Mouse (Mus musculus) intestine, embryonic 14.5 days (tissue): ENCODE data around the gene Tril. TPM values are rescaled to one million over a fixed set of nuclear protein-coding genes. Genes with fewer than 3 reads are reported as not detected.

Source experiments
- ATAC-seq: fragments of 200-750 bp; cut with Nextera tagmentation; replicated peaks from 2 replicates; pipeline ENCODE4 v1.8.0; 2017; ENCODE audit warnings: low read depth, moderate number of reproducible peaks, moderate TSS enrichment, moderate library complexity; ENCODE audit not compliant: low FRiP score, low TSS enrichment
- DNase-seq: peaks from one replicate; pipeline ENCODE4 v3.0.0-alpha.2; 2018; ENCODE audit warnings: low spot score
- H3K27ac ChIP-seq: fragments of 300-500 bp; sonication (generic); 2 replicates; pipeline ENCODE4 v1.5.1; 2014; ENCODE audit warnings: low read depth, mild to moderate bottlenecking, control low read depth
- H3K27me3 ChIP-seq: fragments of 300-500 bp; sonication (generic); replicated peaks from 2 replicates; pipeline ENCODE4 v1.6.1; 2014; ENCODE audit warnings: low read length, control low read depth; ENCODE audit not compliant: control insufficient read depth, insufficient read depth
- H3K36me3 ChIP-seq: fragments of 300-500 bp; sonication (generic); 2 replicates; pipeline ENCODE4 v1.6.1; 2014; ENCODE audit warnings: low read length, control low read depth; ENCODE audit not compliant: control insufficient read depth, insufficient read depth
- H3K4me1 ChIP-seq: fragments of 300-500 bp; sonication (generic); replicated peaks from 2 replicates; pipeline ENCODE4 v1.6.1; 2014; ENCODE audit warnings: low read length, control low read depth, mixed read lengths; ENCODE audit not compliant: control insufficient read depth, insufficient read depth
- H3K4me2 ChIP-seq: fragments of 300-500 bp; sonication (generic); 2 replicates; pipeline ENCODE4 v1.6.1; 2014; ENCODE audit warnings: low read length
- H3K4me3 ChIP-seq: fragments of 300-500 bp; sonication (generic); 2 replicates; pipeline ENCODE4 v1.5.1; 2014; ENCODE audit warnings: low read depth, low read length, control low read depth, mixed read lengths
- H3K9ac ChIP-seq: fragments of 300-500 bp; sonication (generic); 2 replicates; pipeline ENCODE4 v1.6.1; 2014; ENCODE audit warnings: mild to moderate bottlenecking, low read length
- H3K9me3 ChIP-seq: fragments of 300-500 bp; sonication (generic); 2 replicates; pipeline ENCODE4 v1.6.1; 2016; ENCODE audit warnings: low read length, control low read depth; ENCODE audit not compliant: control insufficient read depth
- WGBS: fragments of 180-500 bp; shearing (Covaris S2); extraction: QIAGEN DNeasy Blood & Tissue Kit; methylation state at CpG from one replicate; pipeline ENCODE4 v1.1.7; 2014; 5-methylcytosine and 5-hydroxymethylcytosine counted together
- polyA plus RNA-seq: library from polyadenylated mRNA; unstranded; fragments of >200 nt; fragmentation: Nextera tagmentation; extraction: Ambion mirVana; gene quantifications from 2 replicates; pipeline ENCODE4 v1.2.1, GENCODE M21; 2014

Tril gene
- polyA plus RNA-seq, 1 experiment from 2014 or later = 15.9 TPM

DNA sequence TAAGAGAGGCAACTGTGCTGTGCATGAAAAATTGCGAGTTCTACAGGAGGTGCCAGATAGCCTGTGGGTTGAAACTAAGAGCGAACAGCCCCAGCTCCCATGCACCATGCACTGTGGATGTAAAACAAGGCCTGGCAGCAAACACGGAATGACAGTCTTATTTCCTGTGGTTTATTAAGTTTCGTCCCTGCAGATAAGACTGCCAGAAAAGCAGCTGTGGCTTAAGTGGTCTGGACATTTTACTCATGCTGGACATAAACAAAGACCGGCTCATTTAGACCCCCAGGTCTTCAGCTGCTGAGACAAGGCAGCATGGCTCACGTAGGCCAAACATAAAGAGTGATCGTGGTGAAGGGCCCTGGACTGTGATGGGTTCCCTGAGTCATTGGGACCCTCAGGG, 4.9 kb downstream of the Tril start:
- DNase-seq = no peak
- Histone ChIP-seq H3K27ac (0 out of 2 replicates have a peak overlapping the region, but pooled peaks have one; percentile 34), H3K4me3 (no peak overlapping the region), H3K9ac (no peak overlapping the region), H3K9me3 (no peaks in the 10 kb centered on the region), H3K27me3 (peaks cover 28% of the 10 kb centered on the region), H3K4me1 (peaks cover 19% of the 10 kb centered on the region), H3K36me3 (no peaks in the 10 kb centered on the region), H3K4me2 (no peak overlapping the region)
- WGBS = 36% methylated on average over 7 of the region's 7 CpGs
- no peak for ATAC-seq

DNA sequence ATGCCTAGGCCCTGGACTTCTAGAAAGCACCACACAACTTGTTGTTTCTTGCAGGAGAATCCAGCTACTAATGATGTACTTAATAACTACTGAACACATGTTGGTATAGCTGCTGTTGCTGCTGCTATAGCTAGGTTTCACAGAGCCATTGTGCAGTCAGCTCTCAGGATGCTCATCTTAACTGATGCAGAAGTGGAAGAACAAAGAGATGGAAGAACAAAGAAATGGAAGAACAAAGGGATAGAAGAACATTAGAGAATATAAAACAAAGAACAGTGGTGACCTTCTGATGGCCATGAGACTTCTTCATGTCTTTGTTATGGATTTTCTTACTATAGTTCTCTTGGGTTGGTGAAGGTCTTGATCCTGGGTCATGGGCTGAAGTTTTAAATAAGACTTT, 6.4 kb downstream of the Tril start:
- H3K9me3 ChIP-seq = no peaks in the 10 kb centered on the region
- no peak for DNase-seq
- peaks cover 19% of the 10 kb centered on the region for H3K4me1 ChIP-seq
- H3K27me3 ChIP-seq = peaks cover 25% of the 10 kb centered on the region
- no peaks in the 10 kb centered on the region for H3K36me3 ChIP-seq
- no peak overlapping the region for H3K27ac ChIP-seq
- no peak overlapping the region for H3K4me3 ChIP-seq
- H3K4me2 ChIP-seq = no peak overlapping the region
- no peak for ATAC-seq
- no peak overlapping the region for H3K9ac ChIP-seq

DNA sequence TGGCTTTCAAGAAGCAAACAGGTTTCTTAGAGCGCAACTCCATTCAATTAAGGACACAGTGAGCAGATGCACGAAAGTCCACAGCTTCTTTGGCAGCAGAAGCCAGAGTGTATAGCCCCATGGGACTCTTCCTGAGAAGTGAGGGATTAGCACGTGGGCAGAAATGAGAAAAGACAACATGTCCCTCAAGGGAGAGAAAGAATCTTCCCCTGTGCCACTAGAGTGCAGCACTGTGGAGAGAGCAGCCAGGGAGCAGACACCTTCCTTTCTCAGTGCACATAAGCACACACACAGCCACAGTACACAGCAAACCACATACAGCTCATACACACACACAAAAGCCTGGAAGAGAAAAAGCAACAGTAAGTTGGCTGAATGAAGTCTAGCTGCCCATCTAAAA, 8.4 kb downstream of the Tril start:
- no peak overlapping the region for H3K9ac ChIP-seq
- no peaks in the 10 kb centered on the region for H3K9me3 ChIP-seq
- peaks cover 4% of the 10 kb centered on the region; the same call in 1 of the 2 replicates for H3K4me1 ChIP-seq
- no peak for DNase-seq
- H3K27ac ChIP-seq = no peak overlapping the region
- no peak overlapping the region for H3K4me3 ChIP-seq
- WGBS = 65% methylated on average over 3 of the region's 3 CpGs
- ATAC-seq = no peak
- no peak overlapping the region for H3K4me2 ChIP-seq
- H3K36me3 ChIP-seq = no peaks in the 10 kb centered on the region
- peaks cover 6% of the 10 kb centered on the region for H3K27me3 ChIP-seq

DNA sequence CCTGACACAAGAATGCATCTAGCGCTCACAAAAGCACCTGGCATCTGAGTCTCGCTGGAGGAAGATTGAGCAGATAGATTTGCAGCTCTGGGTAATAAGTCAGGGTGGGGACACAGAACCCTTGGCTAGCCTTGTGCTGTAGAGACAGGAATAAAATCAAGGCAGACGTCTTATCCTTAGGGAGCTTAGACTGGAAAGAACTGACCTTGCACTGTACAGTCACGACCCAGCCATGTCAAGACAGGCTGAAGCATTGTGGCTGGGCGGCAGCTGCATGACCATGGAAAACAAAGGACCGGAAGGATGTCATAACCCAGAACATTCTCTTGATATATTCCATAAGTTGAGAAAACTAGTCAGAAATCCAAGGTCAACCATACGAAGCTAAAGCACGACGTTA, 11.8 kb downstream of the Tril start:
- H3K27me3 ChIP-seq = no peaks in the 10 kb centered on the region
- no peak overlapping the region for H3K4me3 ChIP-seq
- DNase-seq (no peak), ATAC-seq (no peak)
- no peak overlapping the region for H3K4me2 ChIP-seq
- no peaks in the 10 kb centered on the region for H3K36me3 ChIP-seq
- H3K4me1 ChIP-seq = no peaks in the 10 kb centered on the region
- H3K9ac ChIP-seq = no peak overlapping the region
- no peaks in the 10 kb centered on the region for H3K9me3 ChIP-seq
- WGBS = 77% methylated on average over 9 of the region's 9 CpGs
- H3K27ac ChIP-seq = no peak overlapping the region

DNA sequence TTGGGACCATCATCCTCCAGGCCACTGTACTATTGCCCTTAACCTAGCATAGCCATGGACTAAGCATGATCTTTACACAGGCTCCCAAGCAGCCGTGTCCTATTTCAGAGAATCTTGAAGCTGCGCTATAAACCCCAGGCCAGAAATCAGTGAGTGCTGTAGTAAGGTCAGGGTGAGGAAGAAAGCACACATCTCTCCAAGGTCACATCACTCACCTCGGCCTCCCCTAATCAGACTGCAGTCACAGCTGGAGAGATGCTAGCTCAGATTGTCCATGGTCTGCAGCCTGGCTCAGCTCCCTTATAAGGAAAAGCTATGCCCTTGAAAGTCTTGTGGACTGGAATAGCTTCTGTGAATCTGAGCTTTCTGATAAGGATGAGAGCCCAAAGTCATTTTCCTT, 13.4 kb downstream of the Tril start:
- no peaks in the 10 kb centered on the region for H3K9me3 ChIP-seq
- H3K4me1 ChIP-seq = no peaks in the 10 kb centered on the region
- no peaks in the 10 kb centered on the region for H3K36me3 ChIP-seq
- no peak overlapping the region for H3K4me3 ChIP-seq
- no peak overlapping the region for H3K27ac ChIP-seq
- DNase-seq (no peak), ATAC-seq (no peak)
- WGBS = 55% methylated on average over 3 of the region's 3 CpGs
- no peaks in the 10 kb centered on the region for H3K27me3 ChIP-seq
- no peak overlapping the region for H3K4me2 ChIP-seq
- no peak overlapping the region for H3K9ac ChIP-seq

DNA sequence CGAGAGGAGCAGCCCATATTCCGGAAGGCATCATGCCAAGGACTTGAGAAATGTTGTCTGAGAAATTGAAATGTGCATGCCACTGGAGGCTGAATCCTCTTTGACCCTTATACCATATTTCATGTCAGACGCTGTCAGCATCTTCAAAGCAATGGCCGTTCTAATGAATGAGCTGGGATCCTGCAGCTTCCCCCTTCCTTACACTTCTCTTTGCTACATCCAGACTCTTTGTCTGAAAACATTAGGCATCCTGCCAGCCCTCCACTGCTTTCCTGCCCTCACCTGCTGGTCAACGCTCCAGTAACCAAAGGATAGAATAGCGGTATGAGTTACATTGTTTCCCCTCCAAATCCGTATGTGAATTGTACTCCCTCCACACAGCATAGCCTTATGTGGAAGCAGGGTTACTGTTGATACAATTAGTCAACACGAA, 14.0 kb downstream of the Tril start:
- Histone ChIP-seq H3K27me3 (no peaks in the 10 kb centered on the region), H3K4me3 (no peak overlapping the region), H3K27ac (no peak overlapping the region), H3K4me1 (no peaks in the 10 kb centered on the region), H3K9ac (no peak overlapping the region), H3K36me3 (no peaks in the 10 kb centered on the region), H3K4me2 (no peak overlapping the region), H3K9me3 (no peaks in the 10 kb centered on the region)
- 51% methylated on average over 8 of the region's 8 CpGs for WGBS
- DNase-seq (no peak), ATAC-seq (no peak)

DNA sequence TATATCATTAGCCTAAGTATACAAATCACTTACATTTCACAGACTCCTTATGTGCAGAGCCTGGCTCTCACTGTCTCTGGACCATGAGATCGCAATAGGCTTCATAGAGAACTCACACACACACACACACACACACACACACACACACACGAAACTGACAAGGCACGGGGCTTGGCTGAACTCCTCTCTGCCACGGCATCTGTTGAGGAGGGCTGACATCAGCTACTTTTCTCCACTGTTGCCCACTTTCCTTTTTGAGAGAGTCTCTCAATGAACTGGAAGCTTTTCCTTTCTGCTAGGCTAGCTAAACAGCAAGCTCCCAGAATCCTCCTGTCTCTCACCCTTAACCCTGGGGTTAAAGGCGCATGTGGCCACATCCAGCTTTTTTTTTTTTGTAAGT, 14.6 kb downstream of the Tril start:
- 70% methylated on average over 5 of the region's 5 CpGs for WGBS

DNA sequence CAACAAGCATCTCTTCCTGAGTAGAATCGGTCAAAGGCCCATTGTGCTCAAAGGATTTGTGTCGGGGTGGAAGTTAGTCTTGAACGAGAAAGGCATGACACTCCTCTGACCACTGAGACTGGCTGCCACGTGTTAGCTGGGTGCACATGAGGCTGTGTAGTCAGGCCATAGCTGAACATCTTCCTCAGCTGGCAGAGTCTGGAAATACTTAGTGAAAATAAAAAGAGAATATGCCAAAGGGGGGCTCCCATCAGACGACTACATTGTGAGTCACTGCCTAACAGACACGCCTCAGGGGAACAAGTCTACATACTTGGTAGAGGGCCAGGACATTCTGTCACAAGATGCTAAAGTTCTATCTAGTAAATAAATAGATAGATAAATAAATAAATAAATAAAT, 16.5 kb downstream of the Tril start:
- ATAC-seq (no peak), DNase-seq (no peak)
- Histone ChIP-seq H3K4me2 (no peak overlapping the region), H3K27ac (no peak overlapping the region), H3K4me3 (no peak overlapping the region), H3K4me1 (no peaks in the 10 kb centered on the region), H3K36me3 (no peaks in the 10 kb centered on the region), H3K27me3 (no peaks in the 10 kb centered on the region), H3K9me3 (no peaks in the 10 kb centered on the region), H3K9ac (no peak overlapping the region)
- WGBS = 86% methylated on average over 6 of the region's 6 CpGs

More for the DNA sequence above, 14.6 kb downstream of the Tril start:
- Histone ChIP-seq H3K36me3 (no peaks in the 10 kb centered on the region), H3K4me3 (no peak overlapping the region), H3K9ac (no peak overlapping the region), H3K27ac (no peak overlapping the region), H3K9me3 (no peaks in the 10 kb centered on the region), H3K4me1 (no peaks in the 10 kb centered on the region), H3K4me2 (no peak overlapping the region), H3K27me3 (no peaks in the 10 kb centered on the region)
- no peak for ATAC-seq
- no peak for DNase-seq

DNA sequence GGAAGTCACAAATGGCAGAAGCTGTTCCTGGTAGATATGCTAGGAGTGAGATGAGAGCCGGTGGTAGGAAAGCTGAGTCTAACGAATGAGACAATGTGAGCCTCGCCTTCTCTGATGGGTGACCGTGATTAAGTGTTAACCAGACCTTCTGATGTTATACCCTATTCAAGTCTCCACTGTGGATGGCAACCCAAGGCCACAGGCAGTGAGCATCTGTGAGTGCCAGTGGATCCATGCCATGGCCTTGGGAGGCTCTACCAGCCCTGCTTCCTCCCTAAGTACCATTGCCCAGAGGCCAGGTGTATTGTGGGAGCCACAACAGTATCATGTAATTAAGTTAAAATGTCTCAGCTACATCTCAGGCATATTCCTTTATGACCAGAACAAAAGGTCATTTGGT, 17.1 kb downstream of the Tril start:
- Histone ChIP-seq H3K27ac (no peak overlapping the region), H3K4me3 (no peak overlapping the region), H3K4me2 (no peak overlapping the region), H3K9ac (no peak overlapping the region), H3K9me3 (no peaks in the 10 kb centered on the region), H3K36me3 (no peaks in the 10 kb centered on the region), H3K4me1 (no peaks in the 10 kb centered on the region), H3K27me3 (no peaks in the 10 kb centered on the region)
- ATAC-seq = no peak
- 97% methylated on average over 4 of the region's 4 CpGs for WGBS
- DNase-seq = no peak
